Mouse (Mus musculus) cerebellum, adult 2 months (tissue): Measurements from ENCODE around the gene Cdkn2c.

Experiments used
- CTCF ChIP-seq: fragments of 200-500 bp; IDR thresholded peaks from 2 replicates; pipeline ENCODE4 v1.5.1; 2011; ENCODE audit warnings: low read depth, mild to moderate bottlenecking, control low read depth, low read length, moderate library complexity, borderline replicate concordance; ENCODE audit not compliant: insufficient read depth
- POLR2A ChIP-seq: fragments of 200-500 bp; IDR thresholded peaks from 2 replicates; pipeline ENCODE4 v1.6.1; 2011; ENCODE audit warnings: low read length, control low read depth, borderline replicate concordance; ENCODE audit not compliant: insufficient read depth

DNA sequence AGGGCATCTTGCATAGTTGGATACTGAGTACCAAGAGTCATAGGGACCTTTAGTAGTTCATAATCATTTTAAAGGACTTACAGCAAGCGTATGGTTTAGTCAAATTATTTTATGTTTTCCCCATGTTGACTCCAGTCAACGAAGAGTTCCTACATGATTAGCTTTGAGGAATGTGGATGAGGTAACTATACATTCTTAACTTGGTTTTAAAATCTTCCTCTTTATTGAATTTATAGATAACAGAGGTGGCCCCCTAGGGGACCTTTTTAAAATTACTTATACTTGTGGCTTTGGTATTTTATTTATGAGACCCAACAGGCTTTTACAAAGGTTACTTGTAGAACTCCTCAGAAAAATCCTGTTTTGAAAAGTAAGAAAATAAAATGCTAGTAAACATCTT is 3.2 kb upstream of the Cdkn2c start:
- TF ChIP-seq POLR2A (no peak), CTCF (no peak)
